Mouse (Mus musculus) c-Kit-positive CD71-positive TER-119-negative erythroid progenitor cells, embryonic 14.5 days (primary cell): ENCODE measurements around the gene Olfr1322.

Experiments
- DNase-seq: peaks from one replicate; pipeline ENCODE4 v3.0.0-alpha.2; 2013; ENCODE audit warnings: low read depth

Olfr1322 gene

GRCm38 (mm10) chrX:49891383-49891782 is at the start of gene Olfr1322:
TSS of gene Olfr1322 (minus strand) at chrX:49891483.
- DNase-seq, result no peak

GRCm38 (mm10) chrX:49877651-49878349 is 13.5 kb downstream of the Olfr1322 start:
- DNase-seq, result no peak
